Mouse (Mus musculus) ES-E14 (cell line): Measurements from ENCODE around the gene 1700001P01Rik. TPM values are rescaled to one million over a fixed set of nuclear protein-coding genes. Genes with fewer than 3 reads are reported as not detected.

Experiments used
- DNase-seq: peaks from one replicate; pipeline ENCODE4 v3.0.0-alpha.2; 2013; ENCODE audit warnings: low read depth, low spot score
- H3K27ac ChIP-seq: 2 replicates; pipeline ENCODE4 v1.5.1; 2012; ENCODE audit warnings: low read depth, mild to moderate bottlenecking, low read length, moderate library complexity, mixed read lengths; ENCODE audit not compliant: poor library complexity, insufficient read depth, severe bottlenecking
- H3K36me3 ChIP-seq: 2 replicates; pipeline ENCODE4 v1.6.1; 2012; ENCODE audit warnings: mild to moderate bottlenecking, low read length, moderate library complexity, mixed read lengths; ENCODE audit not compliant: control insufficient read depth, poor library complexity, insufficient read depth, severe bottlenecking
- H3K4me1 ChIP-seq, 2 experiments: fragments of 150-350 bp in 1 of 2; sonication (generic) in 1 of 2; 2 replicates each; pipeline ENCODE4 v1.6.1; 2012; ENCODE audit warnings: low read length in 2 of 2, mild to moderate bottlenecking in 1 of 2, mixed read lengths in 1 of 2; ENCODE audit not compliant: control insufficient read depth in 2 of 2, insufficient read depth in 2 of 2, poor library complexity in 1 of 2
- H3K4me3 ChIP-seq, 2 experiments: fragments of 150-350 bp in 1 of 2; sonication (generic) in 1 of 2; 2 replicates each; pipeline ENCODE4 v1.5.1; 2012; ENCODE audit warnings: low read length in 2 of 2, low read depth in 1 of 2, mild to moderate bottlenecking in 1 of 2, mixed read lengths in 1 of 2; ENCODE audit not compliant: insufficient read depth in 1 of 2, poor library complexity in 1 of 2, severe bottlenecking in 1 of 2
- H3K9ac ChIP-seq: 2 replicates; pipeline ENCODE4 v1.6.1; 2012; ENCODE audit warnings: low read depth, mild to moderate bottlenecking, low read length, mixed read lengths; ENCODE audit not compliant: poor library complexity, insufficient read depth, severe bottlenecking
- H3K9me3 ChIP-seq: fragments of 150-350 bp; sonication (generic); 2 replicates; pipeline ENCODE4 v1.6.1; 2012; ENCODE audit warnings: low read depth, mild to moderate bottlenecking, low read length; ENCODE audit not compliant: control insufficient read depth, insufficient read depth
- CHD2 ChIP-seq: IDR thresholded peaks from 2 replicates; pipeline ENCODE4 v1.6.1; 2014; ENCODE audit warnings: mild to moderate bottlenecking, low read depth, low read length, inconsistent platforms
- HCFC1 ChIP-seq: IDR thresholded peaks from 2 replicates; pipeline ENCODE4 v1.6.1; 2012; ENCODE audit warnings: low read length, inconsistent platforms, borderline replicate concordance; ENCODE audit not compliant: insufficient read depth
- MAFK ChIP-seq: IDR thresholded peaks from 2 replicates; pipeline ENCODE4 v1.6.1; 2014; ENCODE audit warnings: mild to moderate bottlenecking, low read depth, low read length, inconsistent platforms; ENCODE audit not compliant: insufficient read depth
- ZC3H11A ChIP-seq: IDR thresholded peaks from 2 replicates; pipeline ENCODE4 v1.6.1; 2012; ENCODE audit warnings: low read depth, mild to moderate bottlenecking, inconsistent platforms, low read length, borderline replicate concordance
- ZNF384 ChIP-seq: IDR thresholded peaks from 2 replicates; pipeline ENCODE4 v1.6.1; 2012; ENCODE audit warnings: low read depth, low read length, inconsistent platforms
- in situ Hi-C, 2 experiments: fragments of 600-800 bp; cut with MboI; formaldehyde crosslinking; loops; one replicate each; pipeline ENCODE4 v1.15.1; 2025; ENCODE audit warnings: low sequenced_read_pairs in 2 of 2, inconsistent platforms in 1 of 2; ENCODE audit not compliant: unreplicated experiment in 2 of 2
- total RNA-seq: library from RNA; depleted of rRNA; stranded (reverse); fragments of 300-350 nt; gene quantifications from 2 replicates; pipeline ENCODE4 v1.2.3, GENCODE M21; 2012

Gene 1700001P01Rik
- total RNA-seq, 1 experiment, result 2.3 TPM

- in situ Hi-C loops, result no loop called here
- H3K27ac ChIP-seq, result no peak overlapping the region
- no peaks in the 10 kb centered on the region for H3K9me3 ChIP-seq
- H3K9ac ChIP-seq, result no peak overlapping the region
- TF ChIP-seq ZC3H11A, result no peak
- TF ChIP-seq MAFK, result no peak
- TF ChIP-seq ZNF384, result no peak
- no peak for TF ChIP-seq CHD2
- TF ChIP-seq HCFC1, result no peak
- H3K36me3 ChIP-seq, result peaks cover 53% of the 10 kb centered on the region
- DNase-seq, result no peak
- peaks cover 14 to 45% of the 10 kb centered on the region in 2 experiments for H3K4me1 ChIP-seq
- no peak overlapping the region for H3K4me3 ChIP-seq
Observed at GRCm38 (mm10) chr11:97819102-97819501, 43.4 kb upstream of the 1700001P01Rik start.

- in situ Hi-C loops, result no loop called here
- no peak for TF ChIP-seq HCFC1
- no peak for TF ChIP-seq MAFK
- TF ChIP-seq ZC3H11A, result no peak
- no peak for TF ChIP-seq CHD2
- TF ChIP-seq ZNF384, result no peak
- Histone ChIP-seq H3K9ac (0 out of 2 replicates have a peak overlapping the region, but pooled peaks have one; percentile 2), H3K4me1 (peaks cover 14 to 47% of the 10 kb centered on the region in 2 experiments), H3K9me3 (no peaks in the 10 kb centered on the region), H3K4me3 (no peak overlapping the region), H3K27ac (no peak overlapping the region), H3K36me3 (peaks cover 56% of the 10 kb centered on the region)
- DNase-seq, result no peak
Observed at GRCm38 (mm10) chr11:97818571-97818970, 42.9 kb upstream of the 1700001P01Rik start.

GRCm38 (mm10) chr11:97818003-97818402, 42.3 kb upstream of the 1700001P01Rik start:
- no peak for DNase-seq
- Histone ChIP-seq H3K36me3 (peaks cover 58% of the 10 kb centered on the region), H3K27ac (no peak overlapping the region; the same call in 1 of the 2 replicates), H3K4me3 (no peak overlapping the region), H3K4me1 (peaks cover 15 to 50% of the 10 kb centered on the region in 2 experiments), H3K9me3 (no peaks in the 10 kb centered on the region), H3K9ac (0 out of 2 replicates have a peak overlapping the region, but pooled peaks have one; percentile 2)
- in situ Hi-C loops, result no loop called here
- TF ChIP-seq ZC3H11A (no peak), MAFK (no peak), ZNF384 (no peak), HCFC1 (no peak), CHD2 (no peak)

- no peak overlapping the region for H3K9ac ChIP-seq
- DNase-seq, result no peak
- peaks cover 55% of the 10 kb centered on the region for H3K36me3 ChIP-seq
- H3K9me3 ChIP-seq, result no peaks in the 10 kb centered on the region
- in situ Hi-C loops, result no loop called here
- no peak overlapping the region for H3K4me3 ChIP-seq
- peaks cover 17 to 52% of the 10 kb centered on the region in 2 experiments for H3K4me1 ChIP-seq
- H3K27ac ChIP-seq, result peak overlapping the region; percentile 70; the same call in 1 of the 2 replicates
- TF ChIP-seq ZC3H11A, result no peak
- peak; percentile 95 for TF ChIP-seq ZNF384
- no peak for TF ChIP-seq HCFC1
- TF ChIP-seq MAFK, result no peak
Observed at GRCm38 (mm10) chr11:97817379-97817778, 41.7 kb upstream of the 1700001P01Rik start.

- H3K36me3 ChIP-seq, result peaks cover 56% of the 10 kb centered on the region
- TF ChIP-seq CHD2 (no peak), ZNF384 (no peak), HCFC1 (no peak), MAFK (no peak)
- peak overlapping the region; percentile 8 for H3K9ac ChIP-seq
- DNase-seq, result no peak
- H3K9me3 ChIP-seq, result no peaks in the 10 kb centered on the region
- in situ Hi-C loops, result no loop called here
- H3K4me1 ChIP-seq, result peaks cover 17 to 56% of the 10 kb centered on the region in 2 experiments
- H3K4me3 ChIP-seq, result no peak overlapping the region
- H3K27ac ChIP-seq, result peak overlapping the region; percentile 50; the same call in 1 of the 2 replicates
Observed at GRCm38 (mm10) chr11:97816916-97817315, 41.2 kb upstream of the 1700001P01Rik start.
